Mouse (Mus musculus): ENCODE results near the gene Myt1. TPM values are rescaled to one million over a fixed set of nuclear protein-coding genes. Genes with fewer than 3 reads are reported as not detected.

Gene Myt1
- not detected in 2 replicates for polyA plus RNA-seq (2012; rRNA removed)

GRCm38 (mm10) chr2:181763006-181763830, at the start of gene Myt1:
TSS of gene Myt1 (plus strand) at chr2:181763332.
- no peaks in the 10 kb centered on the region for H3K36me3 ChIP-seq (ENCODE audit: control insufficient read depth, insufficient read depth, low read length)
- H3K4me3 ChIP-seq (ENCODE audit: extremely low read depth, insufficient read depth, insufficient read length) = no peak within 1 kb of the TSS
- no peak for DNase-seq (ENCODE audit: low read depth in 1 of 2, low spot score in 2 of 2)
- TF ChIP-seq CTCF (IDR thresholded peaks at IDR 0.05; ENCODE audit: extremely low read depth, insufficient read depth, insufficient read length, insufficient replicate concordance) (no peak), POLR2A (IDR thresholded peaks at IDR 0.05; ENCODE audit: low read depth, low read length) (no peak)
- H3K27ac ChIP-seq (ENCODE audit: insufficient read depth, low read length) = no peak within 1 kb of the TSS
- WGBS = 67% methylated on average over 8 of the region's 8 CpGs
- no peaks in the 10 kb centered on the region for H3K4me1 ChIP-seq (ENCODE audit: control insufficient read depth, insufficient read depth, insufficient read length)
- H3K27me3 ChIP-seq (ENCODE audit: control insufficient read depth, insufficient read depth, low read length) = no peaks in the 10 kb centered on the region

GRCm38 (mm10) chr2:181713749-181714148, 49.4 kb upstream of the Myt1 start:
- WGBS = 93% methylated on average over 1 of the region's 1 CpGs
- no peaks in the 10 kb centered on the region for H3K36me3 ChIP-seq (ENCODE audit: control insufficient read depth, insufficient read depth, low read length)
- no peak for DNase-seq (ENCODE audit: low read depth in 1 of 2, low spot score in 2 of 2)
- no peak for TF ChIP-seq POLR2A (IDR thresholded peaks at IDR 0.05; ENCODE audit: low read depth, low read length)
- no peak overlapping the region for H3K4me3 ChIP-seq (ENCODE audit: extremely low read depth, insufficient read depth, insufficient read length)
- no peaks in the 10 kb centered on the region for H3K27me3 ChIP-seq (ENCODE audit: control insufficient read depth, insufficient read depth, low read length)
- H3K27ac ChIP-seq (ENCODE audit: insufficient read depth, low read length) = no peak overlapping the region
- no peaks in the 10 kb centered on the region for H3K4me1 ChIP-seq (ENCODE audit: control insufficient read depth, insufficient read depth, insufficient read length)

GRCm38 (mm10) chr2:181714903-181715326, 48.2 kb upstream of the Myt1 start, which contains the start of gene Oprl1:
TSS of gene Oprl1 (plus strand) at chr2:181715016.
- 5% methylated on average over 7 of the region's 7 CpGs for WGBS
- Histone ChIP-seq H3K36me3 (ENCODE audit: control insufficient read depth, insufficient read depth, low read length) (no peaks in the 10 kb centered on the region), H3K4me3 (ENCODE audit: extremely low read depth, insufficient read depth, insufficient read length) (no peak within 1 kb of the TSS), H3K27ac (ENCODE audit: insufficient read depth, low read length) (no peak within 1 kb of the TSS), H3K4me1 (ENCODE audit: control insufficient read depth, insufficient read depth, insufficient read length) (no peaks in the 10 kb centered on the region), H3K27me3 (ENCODE audit: control insufficient read depth, insufficient read depth, low read length) (no peaks in the 10 kb centered on the region)
- TF ChIP-seq POLR2A (IDR thresholded peaks at IDR 0.05; ENCODE audit: low read depth, low read length) (no peak), CTCF (IDR thresholded peaks at IDR 0.05; ENCODE audit: extremely low read depth, insufficient read depth, insufficient read length, insufficient replicate concordance) (no peak)
- DNase-seq (ENCODE audit: low read depth in 1 of 2, low spot score in 2 of 2) = no peak

GRCm38 (mm10) chr2:181715382-181715781, 47.8 kb upstream of the Myt1 start:
- no peak overlapping the region for H3K4me3 ChIP-seq (ENCODE audit: extremely low read depth, insufficient read depth, insufficient read length)
- no peak for DNase-seq (ENCODE audit: low read depth in 1 of 2, low spot score in 2 of 2)
- WGBS = 78% methylated on average over 3 of the region's 3 CpGs
- H3K27ac ChIP-seq (ENCODE audit: insufficient read depth, low read length) = no peak overlapping the region
- H3K27me3 ChIP-seq (ENCODE audit: control insufficient read depth, insufficient read depth, low read length) = no peaks in the 10 kb centered on the region
- TF ChIP-seq CTCF (IDR thresholded peaks at IDR 0.05; ENCODE audit: extremely low read depth, insufficient read depth, insufficient read length, insufficient replicate concordance) = no peak
- no peak for TF ChIP-seq POLR2A (IDR thresholded peaks at IDR 0.05; ENCODE audit: low read depth, low read length)
- H3K4me1 ChIP-seq (ENCODE audit: control insufficient read depth, insufficient read depth, insufficient read length) = no peaks in the 10 kb centered on the region
- H3K36me3 ChIP-seq (ENCODE audit: control insufficient read depth, insufficient read depth, low read length) = no peaks in the 10 kb centered on the region

- no peak for DNase-seq (ENCODE audit: low read depth in 1 of 2, low spot score in 2 of 2)
- H3K36me3 ChIP-seq (ENCODE audit: control insufficient read depth, insufficient read depth, low read length) = no peaks in the 10 kb centered on the region
- H3K4me1 ChIP-seq (ENCODE audit: control insufficient read depth, insufficient read depth, insufficient read length) = no peaks in the 10 kb centered on the region
- WGBS = 30% methylated on average over 3 of the region's 3 CpGs
- no peak for TF ChIP-seq POLR2A (IDR thresholded peaks at IDR 0.05; ENCODE audit: low read depth, low read length)
- no peak for TF ChIP-seq CTCF (IDR thresholded peaks at IDR 0.05; ENCODE audit: extremely low read depth, insufficient read depth, insufficient read length, insufficient replicate concordance)
- no peaks in the 10 kb centered on the region for H3K27me3 ChIP-seq (ENCODE audit: control insufficient read depth, insufficient read depth, low read length)
- H3K27ac ChIP-seq (ENCODE audit: insufficient read depth, low read length) = no peak overlapping the region
- H3K4me3 ChIP-seq (ENCODE audit: extremely low read depth, insufficient read depth, insufficient read length) = no peak overlapping the region
Measured at GRCm38 (mm10) chr2:181716991-181717390, 46.1 kb upstream of the Myt1 start.

- Histone ChIP-seq H3K4me1 (ENCODE audit: control insufficient read depth, insufficient read depth, insufficient read length) (no peaks in the 10 kb centered on the region), H3K27me3 (ENCODE audit: control insufficient read depth, insufficient read depth, low read length) (no peaks in the 10 kb centered on the region), H3K36me3 (ENCODE audit: control insufficient read depth, insufficient read depth, low read length) (no peaks in the 10 kb centered on the region), H3K4me3 (ENCODE audit: extremely low read depth, insufficient read depth, insufficient read length) (no peak overlapping the region), H3K27ac (ENCODE audit: insufficient read depth, low read length) (no peak overlapping the region)
- WGBS = 48% methylated on average over 3 of the region's 3 CpGs
- DNase-seq (ENCODE audit: low read depth in 1 of 2, low spot score in 2 of 2) = no peak
- TF ChIP-seq CTCF (IDR thresholded peaks at IDR 0.05; ENCODE audit: extremely low read depth, insufficient read depth, insufficient read length, insufficient replicate concordance) (no peak), POLR2A (IDR thresholded peaks at IDR 0.05; ENCODE audit: low read depth, low read length) (no peak)
Measured at GRCm38 (mm10) chr2:181720061-181720460, 43.1 kb upstream of the Myt1 start.

GRCm38 (mm10) chr2:181721200-181721599, 41.9 kb upstream of the Myt1 start:
- TF ChIP-seq CTCF (IDR thresholded peaks at IDR 0.05; ENCODE audit: extremely low read depth, insufficient read depth, insufficient read length, insufficient replicate concordance) = no peak
- TF ChIP-seq POLR2A (IDR thresholded peaks at IDR 0.05; ENCODE audit: low read depth, low read length) = no peak
- no peak for DNase-seq (ENCODE audit: low read depth in 1 of 2, low spot score in 2 of 2)
- H3K27ac ChIP-seq (ENCODE audit: insufficient read depth, low read length) = no peak overlapping the region
- H3K4me1 ChIP-seq (ENCODE audit: control insufficient read depth, insufficient read depth, insufficient read length) = no peaks in the 10 kb centered on the region
- no peaks in the 10 kb centered on the region for H3K36me3 ChIP-seq (ENCODE audit: control insufficient read depth, insufficient read depth, low read length)
- no peak overlapping the region for H3K4me3 ChIP-seq (ENCODE audit: extremely low read depth, insufficient read depth, insufficient read length)
- H3K27me3 ChIP-seq (ENCODE audit: control insufficient read depth, insufficient read depth, low read length) = no peaks in the 10 kb centered on the region
